Mouse (Mus musculus): ENCODE measurements around the gene Hoxd12. TPM values are rescaled to one million over a fixed set of nuclear protein-coding genes. Genes with fewer than 3 reads are reported as not detected.
A peak's percentile ranks its signal among the peaks of the same experiment; 100 is the strongest.

The Hoxd12 gene
- polyA plus RNA-seq, 1 experiment from 2014 or later = not detected

DNA sequence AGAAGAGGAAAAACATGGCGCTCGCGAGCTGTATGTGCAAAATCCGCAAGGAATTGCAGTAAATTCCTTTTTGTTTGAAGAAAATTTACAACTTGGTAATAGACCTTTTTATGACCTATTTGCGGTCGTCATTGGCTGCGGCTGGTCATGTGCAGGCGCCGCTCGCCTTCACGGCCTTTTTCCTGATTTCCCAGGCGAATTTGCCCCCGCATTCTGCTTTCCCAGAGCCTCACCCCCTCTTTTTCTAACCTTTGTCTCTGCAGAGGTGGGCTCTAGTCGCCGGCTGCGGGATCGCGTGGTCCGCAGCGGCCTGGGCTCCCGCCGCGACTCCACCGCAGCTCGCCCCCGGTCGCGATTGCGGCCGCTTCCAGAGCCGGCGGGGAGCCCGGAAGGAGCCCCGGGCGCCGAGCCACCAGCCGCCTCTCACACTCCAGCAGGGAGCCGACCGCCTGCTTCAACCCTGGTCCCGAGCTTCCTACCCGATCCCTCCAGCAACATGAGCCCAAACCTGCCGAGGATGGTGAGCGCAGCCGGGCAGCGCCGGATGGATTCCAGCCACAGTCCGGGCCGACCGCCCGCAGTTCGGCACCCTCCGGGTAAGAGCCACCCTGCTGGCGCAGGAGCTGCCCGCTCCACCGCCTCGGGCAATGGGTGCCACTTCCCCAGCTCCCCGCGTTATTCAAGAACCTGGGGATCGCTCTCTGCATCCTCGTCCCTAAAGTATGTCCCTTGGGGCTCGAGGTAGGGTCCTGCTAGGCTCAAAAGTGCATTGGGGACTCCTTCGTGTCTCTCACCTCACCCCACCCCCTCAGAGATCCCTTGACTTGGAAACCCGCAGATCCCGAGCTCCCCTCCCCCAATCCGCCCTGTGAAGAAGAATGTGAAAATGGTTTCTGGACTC lies 37.2 kb downstream of the Hoxd12 start, which contains the start of the genes Hoxd3 and Hoxd4:
TSS of gene Hoxd3 (plus strand) at position 207 of the 901 bp plus-strand sequence.
TSS of gene Hoxd4 (plus strand) at position 209 of the 901 bp plus-strand sequence.
- ATAC-seq (replicated peaks; ENCODE audit: extremely low read depth, insufficient read depth, low FRiP score) = no peak
- Histone ChIP-seq H3K4me1 (ENCODE audit: control insufficient read depth, insufficient read depth, low read length) (peaks cover 7% of the 10 kb centered on the region; the same call in 1 of the 2 replicates), H3K9ac (ENCODE audit: low read length) (peak within 1 kb of the TSS; percentile 17; the same call in 1 of the 2 replicates), H3K4me3 (ENCODE audit: low read length) (peak within 1 kb of the TSS; percentile 50), H3K4me2 (ENCODE audit: low read depth, low read length) (peak within 1 kb of the TSS; percentile 67), H3K27me3 (ENCODE audit: control insufficient read depth, insufficient read depth, low read length) (peaks cover 92% of the 10 kb centered on the region), H3K36me3 (ENCODE audit: control insufficient read depth, insufficient read depth) (no peaks in the 10 kb centered on the region), H3K9me3 (replicated peaks; ENCODE audit: control insufficient read depth, low read length) (no peaks in the 10 kb centered on the region), H3K27ac (ENCODE audit: low read length) (no peak within 1 kb of the TSS)
- WGBS = 1% methylated on average over 64 of the region's 65 CpGs

DNA sequence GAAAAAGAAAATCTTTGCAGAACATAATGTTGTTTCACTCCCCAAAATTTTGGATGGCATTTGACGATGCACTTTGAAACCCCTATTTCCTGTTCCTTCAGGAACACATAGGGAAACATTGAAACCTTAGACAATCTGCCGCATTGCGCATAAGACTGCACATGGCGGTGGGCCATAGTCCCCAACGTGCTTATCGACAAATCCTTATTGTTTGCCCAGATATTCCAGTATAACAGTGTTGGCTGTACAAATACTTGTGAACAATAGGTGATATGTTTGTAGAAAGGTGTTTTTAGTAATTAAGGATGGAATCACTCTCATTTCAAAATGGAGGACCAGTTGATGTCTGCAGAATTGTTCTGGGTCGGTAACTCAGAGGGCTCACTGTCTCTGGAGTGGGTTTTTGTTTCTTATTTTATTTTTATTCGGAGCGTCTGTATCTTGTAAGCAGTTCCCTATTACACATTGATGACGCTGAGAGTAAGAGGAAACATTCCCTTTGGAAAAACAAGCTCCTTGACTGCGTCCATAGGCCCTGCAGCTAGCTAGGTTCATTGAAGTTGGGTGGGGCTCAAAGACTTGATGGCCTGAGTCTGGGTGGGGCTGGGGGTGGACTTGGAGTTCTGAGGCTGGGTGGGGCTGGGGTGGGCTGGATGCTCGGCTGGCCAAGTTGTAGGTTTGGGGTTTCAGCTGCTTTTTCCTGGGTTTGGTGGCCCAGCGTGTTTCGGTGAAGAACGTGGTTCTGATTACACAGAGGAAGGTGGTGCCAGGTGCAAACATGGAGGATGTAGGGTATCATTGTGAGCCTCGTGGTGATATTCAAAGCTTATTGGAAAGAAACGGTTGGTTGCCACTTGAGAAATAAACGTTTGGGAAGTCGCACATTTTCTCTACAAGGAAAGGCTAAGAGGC lies 38.7 kb downstream of the Hoxd12 start:
- no peak overlapping the region; the same call in 1 of the 2 replicates for H3K4me3 ChIP-seq (ENCODE audit: low read length)
- H3K9ac ChIP-seq (ENCODE audit: low read length) = no peak overlapping the region
- H3K4me2 ChIP-seq (ENCODE audit: low read depth, low read length) = no peak overlapping the region
- no peak overlapping the region for H3K27ac ChIP-seq (ENCODE audit: low read length)
- no peaks in the 10 kb centered on the region for H3K36me3 ChIP-seq (ENCODE audit: control insufficient read depth, insufficient read depth)
- peaks cover 7% of the 10 kb centered on the region; the same call in 1 of the 2 replicates for H3K4me1 ChIP-seq (ENCODE audit: control insufficient read depth, insufficient read depth, low read length)
- 10% methylated on average over 19 of the region's 19 CpGs for WGBS
- H3K27me3 ChIP-seq (ENCODE audit: control insufficient read depth, insufficient read depth, low read length) = peaks cover 91% of the 10 kb centered on the region
- no peaks in the 10 kb centered on the region for H3K9me3 ChIP-seq (replicated peaks; ENCODE audit: control insufficient read depth, low read length)
- no peak for ATAC-seq (replicated peaks; ENCODE audit: extremely low read depth, insufficient read depth, low FRiP score)

DNA sequence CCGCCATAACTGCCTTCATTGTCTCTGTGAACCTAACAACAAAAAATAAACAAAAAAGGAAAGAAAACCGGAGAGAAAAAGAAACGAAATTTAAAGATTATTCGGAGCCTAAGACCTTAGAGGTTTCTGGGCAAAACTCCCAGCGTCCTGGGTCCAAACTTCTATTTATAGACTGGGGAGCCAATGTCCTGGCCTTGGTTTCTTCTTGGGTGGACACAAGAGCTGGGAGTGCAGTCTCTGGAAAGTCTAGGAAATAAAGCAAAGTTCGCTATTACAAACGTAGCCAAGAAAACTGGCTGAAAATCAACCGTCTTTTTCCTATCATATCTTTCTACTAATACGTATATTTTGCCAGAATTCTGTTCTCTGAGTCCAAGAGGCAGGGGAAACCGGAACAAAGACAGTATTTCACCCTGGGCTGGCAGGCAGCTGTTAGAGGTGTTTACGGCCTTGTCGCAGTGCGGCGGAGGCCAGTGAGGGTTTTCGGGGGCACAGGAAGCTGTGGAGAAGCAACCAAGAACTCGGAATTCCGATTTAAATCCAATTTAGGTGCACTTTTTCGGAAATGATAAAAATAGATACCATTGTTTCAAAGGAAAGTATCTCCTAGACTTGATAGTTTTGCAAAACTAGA lies 39.5 kb downstream of the Hoxd12 start:
- H3K4me1 ChIP-seq (ENCODE audit: control insufficient read depth, insufficient read depth, low read length) = peaks cover 7% of the 10 kb centered on the region; the same call in 1 of the 2 replicates
- peaks cover 91% of the 10 kb centered on the region for H3K27me3 ChIP-seq (ENCODE audit: control insufficient read depth, insufficient read depth, low read length)
- H3K9me3 ChIP-seq (replicated peaks; ENCODE audit: control insufficient read depth, low read length) = no peaks in the 10 kb centered on the region
- H3K9ac ChIP-seq (ENCODE audit: low read length) = no peak overlapping the region
- WGBS = 11% methylated on average over 18 of the region's 18 CpGs
- H3K27ac ChIP-seq (ENCODE audit: low read length) = no peak overlapping the region
- ATAC-seq (replicated peaks; ENCODE audit: extremely low read depth, insufficient read depth, low FRiP score) = no peak
- no peaks in the 10 kb centered on the region for H3K36me3 ChIP-seq (ENCODE audit: control insufficient read depth, insufficient read depth)
- no peak overlapping the region; the same call in 1 of the 2 replicates for H3K4me3 ChIP-seq (ENCODE audit: low read length)
- H3K4me2 ChIP-seq (ENCODE audit: low read depth, low read length) = no peak overlapping the region

DNA sequence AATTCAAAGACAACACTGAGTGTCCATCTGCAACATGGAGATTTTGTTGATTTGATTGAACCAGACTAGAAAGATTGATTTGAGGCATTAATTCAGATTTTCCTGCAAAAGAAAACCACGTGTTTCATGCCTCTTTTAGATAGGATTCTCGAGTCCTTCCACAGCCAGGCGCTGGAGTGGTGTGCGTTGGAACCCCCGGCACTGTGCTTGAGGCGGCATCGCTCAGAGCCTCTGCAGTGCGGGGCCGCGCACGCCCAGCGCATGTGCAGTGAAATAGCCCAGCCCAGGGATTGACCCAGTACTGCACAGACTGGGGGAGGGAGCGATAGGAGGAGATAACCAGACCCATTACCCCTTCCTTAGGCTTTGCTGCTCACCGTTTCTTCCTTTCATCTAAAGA lies 40.1 kb downstream of the Hoxd12 start:
- H3K27ac ChIP-seq (ENCODE audit: low read length) = no peak overlapping the region
- no peak overlapping the region for H3K9ac ChIP-seq (ENCODE audit: low read length)
- H3K4me2 ChIP-seq (ENCODE audit: low read depth, low read length) = no peak overlapping the region
- no peaks in the 10 kb centered on the region for H3K36me3 ChIP-seq (ENCODE audit: control insufficient read depth, insufficient read depth)
- no peak for ATAC-seq (replicated peaks; ENCODE audit: extremely low read depth, insufficient read depth, low FRiP score)
- H3K4me1 ChIP-seq (ENCODE audit: control insufficient read depth, insufficient read depth, low read length) = peaks cover 7% of the 10 kb centered on the region; the same call in 1 of the 2 replicates
- no peaks in the 10 kb centered on the region for H3K9me3 ChIP-seq (replicated peaks; ENCODE audit: control insufficient read depth, low read length)
- H3K27me3 ChIP-seq (ENCODE audit: control insufficient read depth, insufficient read depth, low read length) = peaks cover 90% of the 10 kb centered on the region
- WGBS = under 1% methylated on average over 14 of the region's 14 CpGs
- H3K4me3 ChIP-seq (ENCODE audit: low read length) = no peak overlapping the region

GRCm38 (mm10) chr2:74715504-74716241 lies 40.9 kb downstream of the Hoxd12 start:
- peak; percentile 76; the same call in 1 of the 2 replicates for ATAC-seq (replicated peaks; ENCODE audit: extremely low read depth, insufficient read depth, low FRiP score)
- H3K4me1 ChIP-seq (ENCODE audit: control insufficient read depth, insufficient read depth, low read length) = peaks cover 7% of the 10 kb centered on the region; the same call in 1 of the 2 replicates
- H3K9me3 ChIP-seq (replicated peaks; ENCODE audit: control insufficient read depth, low read length) = no peaks in the 10 kb centered on the region
- no peak overlapping the region for H3K9ac ChIP-seq (ENCODE audit: low read length)
- H3K4me2 ChIP-seq (ENCODE audit: low read depth, low read length) = peak overlapping the region; percentile 35
- H3K36me3 ChIP-seq (ENCODE audit: control insufficient read depth, insufficient read depth) = no peaks in the 10 kb centered on the region
- H3K27ac ChIP-seq (ENCODE audit: low read length) = no peak overlapping the region
- WGBS = 3% methylated on average over 26 of the region's 26 CpGs
- peak overlapping the region; percentile 15 for H3K4me3 ChIP-seq (ENCODE audit: low read length)
- H3K27me3 ChIP-seq (ENCODE audit: control insufficient read depth, insufficient read depth, low read length) = peaks cover 90% of the 10 kb centered on the region

- ATAC-seq (replicated peaks; ENCODE audit: extremely low read depth, insufficient read depth, low FRiP score) = no peak
These were observed 45.6 kb downstream of the Hoxd12 start for GRCm38 (mm10) chr2:74720384-74720783.

DNA sequence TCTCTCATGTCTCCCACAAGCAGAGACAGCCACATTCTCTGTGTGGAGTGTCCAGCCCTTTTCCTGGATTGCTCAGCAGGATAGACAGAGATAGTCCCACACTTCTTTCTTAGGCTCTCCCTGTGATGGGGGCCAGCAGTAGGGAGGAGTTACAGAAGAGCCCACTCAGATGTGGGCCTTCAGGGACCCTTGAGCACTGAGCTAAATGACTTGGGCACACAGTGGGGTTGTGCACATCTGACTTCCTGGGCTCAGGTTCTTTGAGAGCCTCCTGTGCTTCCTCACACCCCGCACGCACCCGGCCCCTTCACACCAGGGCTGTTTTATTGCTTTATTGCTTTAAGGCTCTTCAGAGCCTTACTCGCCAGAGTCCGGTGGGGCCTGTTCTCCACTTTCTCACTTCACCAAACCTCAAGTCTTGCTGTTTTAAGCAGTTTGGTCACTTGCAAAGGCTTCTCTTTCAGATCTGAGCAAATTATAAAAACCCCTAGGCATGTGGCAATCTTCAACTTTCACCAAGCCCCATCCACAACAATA lies 46.2 kb downstream of the Hoxd12 start:
- WGBS = 13% methylated on average over 5 of the region's 5 CpGs
- H3K36me3 ChIP-seq (ENCODE audit: control insufficient read depth, insufficient read depth) = no peaks in the 10 kb centered on the region
- ATAC-seq (replicated peaks; ENCODE audit: extremely low read depth, insufficient read depth, low FRiP score) = no peak

More at GRCm38 (mm10) chr2:74720384-74720783, 45.6 kb downstream of the Hoxd12 start:
- H3K4me2 ChIP-seq (ENCODE audit: low read depth, low read length) = no peak overlapping the region
- H3K27me3 ChIP-seq (ENCODE audit: control insufficient read depth, insufficient read depth, low read length) = peaks cover 94% of the 10 kb centered on the region
- 12% methylated on average over 2 of the region's 2 CpGs for WGBS
- no peak overlapping the region for H3K9ac ChIP-seq (ENCODE audit: low read length)
- no peaks in the 10 kb centered on the region for H3K9me3 ChIP-seq (replicated peaks; ENCODE audit: control insufficient read depth, low read length)
- no peak overlapping the region for H3K4me3 ChIP-seq (ENCODE audit: low read length)
- no peaks in the 10 kb centered on the region for H3K36me3 ChIP-seq (ENCODE audit: control insufficient read depth, insufficient read depth)
- no peak overlapping the region for H3K27ac ChIP-seq (ENCODE audit: low read length)
- H3K4me1 ChIP-seq (ENCODE audit: control insufficient read depth, insufficient read depth, low read length) = no peaks in the 10 kb centered on the region

DNA sequence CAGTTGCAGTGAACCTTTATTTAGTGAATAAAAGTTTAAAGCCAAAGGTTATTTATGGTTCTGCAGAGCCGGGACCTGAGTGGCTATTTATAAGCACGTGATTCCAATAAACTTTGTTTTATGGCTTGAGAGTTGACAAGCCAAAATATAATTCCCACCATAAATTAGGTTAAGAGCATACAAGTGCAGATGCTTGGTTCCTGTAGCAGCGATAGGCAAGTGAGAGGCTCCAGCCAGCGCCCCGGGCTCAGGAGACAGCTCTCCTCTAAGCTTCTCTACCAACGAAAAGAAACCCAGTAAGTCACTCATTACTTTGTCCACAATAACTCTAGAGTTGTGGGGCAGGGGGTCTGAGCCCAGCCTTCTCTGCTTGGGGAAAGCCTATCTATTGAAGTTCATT lies 47.1 kb downstream of the Hoxd12 start:
- Histone ChIP-seq H3K27me3 (ENCODE audit: control insufficient read depth, insufficient read depth, low read length) (peaks cover 97% of the 10 kb centered on the region), H3K36me3 (ENCODE audit: control insufficient read depth, insufficient read depth) (no peaks in the 10 kb centered on the region), H3K27ac (ENCODE audit: low read length) (no peak overlapping the region), H3K9ac (ENCODE audit: low read length) (no peak overlapping the region), H3K4me1 (ENCODE audit: control insufficient read depth, insufficient read depth, low read length) (no peaks in the 10 kb centered on the region), H3K4me3 (ENCODE audit: low read length) (no peak overlapping the region), H3K9me3 (replicated peaks; ENCODE audit: control insufficient read depth, low read length) (no peaks in the 10 kb centered on the region), H3K4me2 (ENCODE audit: low read depth, low read length) (no peak overlapping the region)
- ATAC-seq (replicated peaks; ENCODE audit: extremely low read depth, insufficient read depth, low FRiP score) = no peak
- 14% methylated on average over 6 of the region's 6 CpGs for WGBS

More for the DNA sequence above, 46.2 kb downstream of the Hoxd12 start:
- Histone ChIP-seq H3K27ac (ENCODE audit: low read length) (no peak overlapping the region), H3K4me1 (ENCODE audit: control insufficient read depth, insufficient read depth, low read length) (no peaks in the 10 kb centered on the region), H3K4me2 (ENCODE audit: low read depth, low read length) (no peak overlapping the region), H3K4me3 (ENCODE audit: low read length) (no peak overlapping the region), H3K9me3 (replicated peaks; ENCODE audit: control insufficient read depth, low read length) (no peaks in the 10 kb centered on the region), H3K27me3 (ENCODE audit: control insufficient read depth, insufficient read depth, low read length) (peaks cover 97% of the 10 kb centered on the region), H3K9ac (ENCODE audit: low read length) (no peak overlapping the region)
